Mouse (Mus musculus) lung, postnatal 25 days (tissue): ENCODE measurements around the gene Gm21860.
"Not testable (repeated sequence)": the region's sequence is repeated elsewhere in the genome, so short reads cannot be mapped to it uniquely, and the experiment has no call there.

Experiments
- DNase-seq: peaks from one replicate; pipeline ENCODE4 v3.0.0; 2022; ENCODE audit warnings: low spot score

Gm21860 gene

GRCm38 (mm10) chrY:90754721-90755120 is at the start of gene Gm21860:
Gene Gm21860 (minus strand): TSS chrY:90754821.
- DNase-seq, result not testable (repeated sequence)

GRCm38 (mm10) chrY:90784438-90784837 is 29.8 kb upstream of the Gm21860 start, which contains the start of gene Gm47283:
Gene Gm47283 (plus strand): TSS chrY:90784738.
- not testable (repeated sequence) for DNase-seq

- not testable (repeated sequence) for DNase-seq
Measured at GRCm38 (mm10) chrY:90745256-90745655, 9.4 kb downstream of the Gm21860 start.

- peak; percentile 93 for DNase-seq
Measured at GRCm38 (mm10) chrY:90744381-90744981, 10.1 kb downstream of the Gm21860 start.

GRCm38 (mm10) chrY:90743811-90744220 is 10.8 kb downstream of the Gm21860 start:
- DNase-seq, result no peak

GRCm38 (mm10) chrY:90743053-90743810 is 11.4 kb downstream of the Gm21860 start:
- DNase-seq, result not testable (repeated sequence)

- not testable (repeated sequence) for DNase-seq
Measured at GRCm38 (mm10) chrY:90742261-90743052, 12.2 kb downstream of the Gm21860 start.

- DNase-seq, result not testable (repeated sequence)
Measured at GRCm38 (mm10) chrY:90741452-90742260, 13.0 kb downstream of the Gm21860 start.

GRCm38 (mm10) chrY:90741006-90741405 is 13.6 kb downstream of the Gm21860 start:
- not testable (repeated sequence) for DNase-seq

GRCm38 (mm10) chrY:90740013-90740561 is 14.5 kb downstream of the Gm21860 start:
- DNase-seq, result no peak

GRCm38 (mm10) chrY:90739531-90740012 is 15.0 kb downstream of the Gm21860 start:
- DNase-seq, result not testable (repeated sequence)

GRCm38 (mm10) chrY:90738841-90739530 is 15.6 kb downstream of the Gm21860 start:
- not testable (repeated sequence) for DNase-seq

GRCm38 (mm10) chrY:90738431-90738680 is 16.3 kb downstream of the Gm21860 start:
- DNase-seq, result no peak

GRCm38 (mm10) chrY:90737606-90738430 is 16.8 kb downstream of the Gm21860 start:
- DNase-seq, result no peak

GRCm38 (mm10) chrY:90736217-90737000 is 18.2 kb downstream of the Gm21860 start:
- not testable (repeated sequence) for DNase-seq

GRCm38 (mm10) chrY:90735181-90735895 is 19.3 kb downstream of the Gm21860 start:
- not testable (repeated sequence) for DNase-seq

- DNase-seq, result not testable (repeated sequence)
Measured at GRCm38 (mm10) chrY:90734334-90734696, 20.3 kb downstream of the Gm21860 start.

- not testable (repeated sequence) for DNase-seq
Measured at GRCm38 (mm10) chrY:90733656-90734333, 20.8 kb downstream of the Gm21860 start.
